Mouse (Mus musculus) kidney, adult 2 months (tissue): ENCODE data around the gene Gpr183.

Experiments used
- CTCF ChIP-seq: fragments of 200-500 bp; conservative IDR thresholded peaks from 2 replicates; pipeline ENCODE4 v1.5.1; 2011; ENCODE audit warnings: low read depth, mild to moderate bottlenecking, control low read depth, low read length, moderate library complexity, mixed read lengths; ENCODE audit not compliant: insufficient read depth, insufficient read length
- POLR2A ChIP-seq: fragments of 200-500 bp; IDR thresholded peaks from one replicate; pipeline ENCODE4 v1.6.1; 2011; ENCODE audit warnings: low read depth, low read length, control low read depth

GRCm38 (mm10) chr14:122008261-122008660 is 43.3 kb upstream of the Gpr183 start:
- TF ChIP-seq CTCF: no peak
- no peak for TF ChIP-seq POLR2A
